In genomic region chr7:109492616-109493318, GRCm38 (mm10) we compare ENCODE assay signal across 14 mouse cellular contexts. TPM values are rescaled to one million over a fixed set of nuclear protein-coding genes. Genes with fewer than 3 reads are reported as not detected.
DNase-seq lines count a peak whose midpoint lies in the region; ATAC-seq lines count a peak whose summit lies in the region.
"Had no signal": no experiment of that assay in that cellular context is flagged by ENCODE, and none has a peak within 500 bp of the region (broad histone marks: within the 10 kb centered on the region; RNA-seq: fewer than 3 reads in every experiment).

No protein-coding gene starts in this region.

- ATAC-seq in hindbrain, embryonic 11.5 days (ENCODE audit: low FRiP score): no peak
- ATAC-seq in embryonic facial prominence, embryonic 13.5 days (ENCODE audit: insufficient number of reproducible peaks, insufficient read depth, low FRiP score, low TSS enrichment, low read depth): no peak
- ATAC-seq: activated CD4-positive, CD25-positive, alpha-beta regulatory T cell, adult 4 months; intestine, embryonic 15.5 days had no signal

- H3K27ac ChIP-seq in hindbrain, embryonic 10.5 days: no peak overlapping the region
- no peak overlapping the region for H3K27ac ChIP-seq in hindbrain, embryonic 11.5 days (ENCODE audit: low read depth, low read length)
- H3K27ac ChIP-seq in embryonic facial prominence, embryonic 13.5 days: no peak overlapping the region
- no peak overlapping the region for H3K27ac ChIP-seq in midbrain, embryonic 10.5 days (replicated peaks)
- H3K27ac ChIP-seq: intestine, embryonic 15.5 days had no signal

- WGBS in hindbrain, embryonic 10.5 days: 54% methylated on average over 18 of the region's 18 CpGs
- 55% methylated on average over 18 of the region's 18 CpGs for WGBS in hindbrain, embryonic 11.5 days
- WGBS in embryonic facial prominence, embryonic 13.5 days: 45% methylated on average over 18 of the region's 18 CpGs
- 53% methylated on average over 18 of the region's 18 CpGs for WGBS in midbrain, embryonic 10.5 days

- peaks cover 25% of the 10 kb centered on the region for H3K27me3 ChIP-seq in hindbrain, embryonic 10.5 days (ENCODE audit: insufficient read depth, poor library complexity, severe bottlenecking)
- H3K27me3 ChIP-seq in hindbrain, embryonic 11.5 days (ENCODE audit: control insufficient read depth, insufficient read depth, low read length): peaks cover 4% of the 10 kb centered on the region
- H3K27me3 ChIP-seq in embryonic facial prominence, embryonic 13.5 days: peaks cover 24% of the 10 kb centered on the region
- H3K27me3 ChIP-seq in midbrain, embryonic 10.5 days (ENCODE audit: low read depth, poor library complexity, severe bottlenecking): peaks cover 37% of the 10 kb centered on the region

- no peaks in the 10 kb centered on the region for H3K36me3 ChIP-seq in hindbrain, embryonic 10.5 days
- H3K36me3 ChIP-seq in hindbrain, embryonic 11.5 days (ENCODE audit: control insufficient read depth, insufficient read depth, low read length): no peaks in the 10 kb centered on the region
- H3K36me3 ChIP-seq in embryonic facial prominence, embryonic 13.5 days: no peaks in the 10 kb centered on the region
- H3K36me3 ChIP-seq in midbrain, embryonic 10.5 days: no peaks in the 10 kb centered on the region
- H3K36me3 ChIP-seq: intestine, embryonic 15.5 days had no signal

- H3K4me3 ChIP-seq in hindbrain, embryonic 10.5 days: peak overlapping the region; percentile 38; the same call in 1 of the 2 replicates
- no peak overlapping the region for H3K4me3 ChIP-seq in hindbrain, embryonic 11.5 days (ENCODE audit: low read depth, low read length)
- H3K4me3 ChIP-seq in embryonic facial prominence, embryonic 13.5 days: peak overlapping the region; percentile 14
- H3K4me3 ChIP-seq in midbrain, embryonic 10.5 days: peak overlapping the region; percentile 48; the same call in 1 of the 2 replicates
- H3K4me3 ChIP-seq: intestine, embryonic 15.5 days had no signal

- H3K9ac ChIP-seq in hindbrain, embryonic 11.5 days (ENCODE audit: low read depth, low read length): no peak overlapping the region
- 0 out of 2 replicates have a peak overlapping the region, but pooled peaks have one; percentile 55 for H3K9ac ChIP-seq in embryonic facial prominence, embryonic 13.5 days
- H3K9ac ChIP-seq: intestine, embryonic 15.5 days had no signal

- peaks cover 16% of the 10 kb centered on the region for H3K4me1 ChIP-seq in hindbrain, embryonic 10.5 days (replicated peaks)
- no peaks in the 10 kb centered on the region; the same call in 1 of the 2 replicates for H3K4me1 ChIP-seq in hindbrain, embryonic 11.5 days (replicated peaks; ENCODE audit: control insufficient read depth, insufficient read depth, low read length)
- peaks cover 10% of the 10 kb centered on the region for H3K4me1 ChIP-seq in embryonic facial prominence, embryonic 13.5 days
- H3K4me1 ChIP-seq in midbrain, embryonic 10.5 days: peaks cover 22% of the 10 kb centered on the region

- no peak for DNase-seq in hindbrain, embryonic 10.5 days (ENCODE audit: low spot score)
- no peak for DNase-seq in hindbrain, embryonic 11.5 days (ENCODE audit: low spot score)
- peak; percentile 65 for DNase-seq in brain, adult 2 months (ENCODE audit: low read depth, low spot score)
- DNase-seq in midbrain, embryonic 10.5 days (ENCODE audit: low spot score): no peak
- DNase-seq in embryo, embryonic 10 days (ENCODE audit: low spot score): no peak
- DNase-seq in urinary bladder, postnatal 10 days (ENCODE audit: low spot score): no peak
- no peak for DNase-seq in adrenal gland, postnatal 4 days (ENCODE audit: low spot score in 2 of 2)
- DNase-seq: lung, postnatal 4 days; right cerebral cortex, postnatal 14 days; thymus, adult 2 months had no signal

- H3K4me2 ChIP-seq in hindbrain, embryonic 11.5 days (replicated peaks; ENCODE audit: low read depth, low read length): no peak overlapping the region
- H3K4me2 ChIP-seq in embryonic facial prominence, embryonic 13.5 days: peak overlapping the region; percentile 53

- H3K9me3 ChIP-seq in hindbrain, embryonic 10.5 days: no peaks in the 10 kb centered on the region
- no peaks in the 10 kb centered on the region for H3K9me3 ChIP-seq in hindbrain, embryonic 11.5 days (ENCODE audit: control insufficient read depth, low read length)
- H3K9me3 ChIP-seq in embryonic facial prominence, embryonic 13.5 days: no peaks in the 10 kb centered on the region
- no peaks in the 10 kb centered on the region for H3K9me3 ChIP-seq in midbrain, embryonic 10.5 days (replicated peaks)
- H3K9me3 ChIP-seq: intestine, embryonic 15.5 days had no signal

RNA-seq across cellular contexts. Expression of gene Trim66, which starts 15.2 kb away (rescaled TPM):
- polyA plus RNA-seq in hindbrain, embryonic 10.5 days (2016; fragmentation: Nextera tagmentation; extraction: Ambion mirVana): 0.07 and 0.08 TPM in 2 replicates
- 0.08 and 0.14 TPM in 2 replicates for polyA plus RNA-seq in hindbrain, embryonic 11.5 days (2014; fragmentation: Nextera tagmentation; extraction: Ambion mirVana)
- 1.3 and 2.4 TPM in 2 replicates for polyA plus RNA-seq in embryonic facial prominence, embryonic 13.5 days (2015; fragmentation: Nextera tagmentation; extraction: Ambion mirVana)
- 0.09 and 0.12 TPM in 2 replicates for polyA plus RNA-seq in midbrain, embryonic 10.5 days (2016; fragmentation: Nextera tagmentation; extraction: Ambion mirVana)
- under 1 TPM; 0.25 to 0.40 TPM for total RNA-seq in adrenal gland, postnatal 4 days (2021)
- polyA plus RNA-seq: activated CD4-positive, CD25-positive, alpha-beta regulatory T cell, adult 4 months; limb, embryonic 11.5 days had no signal

RNA-seq across cellular contexts. Expression of gene Rpl27a, which starts 26.2 kb away (rescaled TPM):
- 101 and 126 TPM in 2 replicates for polyA plus RNA-seq in hindbrain, embryonic 10.5 days (2016; fragmentation: Nextera tagmentation; extraction: Ambion mirVana)
- polyA plus RNA-seq in hindbrain, embryonic 11.5 days (2014; fragmentation: Nextera tagmentation; extraction: Ambion mirVana): 110 and 124 TPM in 2 replicates
- 154 and 159 TPM in 2 replicates for polyA plus RNA-seq in embryonic facial prominence, embryonic 13.5 days (2015; fragmentation: Nextera tagmentation; extraction: Ambion mirVana)
- 113 and 126 TPM in 2 replicates for polyA plus RNA-seq in midbrain, embryonic 10.5 days (2016; fragmentation: Nextera tagmentation; extraction: Ambion mirVana)
- total RNA-seq in adrenal gland, postnatal 4 days (2021): 100 to 1,000 TPM; 264 to 272 TPM

RNA-seq across cellular contexts. Expression of gene Stk33, which starts 53.9 kb away (rescaled TPM):
- polyA plus RNA-seq in hindbrain, embryonic 10.5 days (2016; fragmentation: Nextera tagmentation; extraction: Ambion mirVana): 6.7 and 14.7 TPM in 2 replicates
- polyA plus RNA-seq in hindbrain, embryonic 11.5 days (2014; fragmentation: Nextera tagmentation; extraction: Ambion mirVana): 12.4 and 14.7 TPM in 2 replicates
- polyA plus RNA-seq in embryonic facial prominence, embryonic 13.5 days (2015; fragmentation: Nextera tagmentation; extraction: Ambion mirVana): 1.7 and 2.0 TPM in 2 replicates
- 10.2 and 18.6 TPM in 2 replicates for polyA plus RNA-seq in midbrain, embryonic 10.5 days (2016; fragmentation: Nextera tagmentation; extraction: Ambion mirVana)
- 1 to 10 TPM; 1.1 to 1.5 TPM for total RNA-seq in adrenal gland, postnatal 4 days (2021)
- polyA plus RNA-seq: activated CD4-positive, CD25-positive, alpha-beta regulatory T cell, adult 4 months had no signal
